Mouse (Mus musculus) bone marrow macrophage, adult 2 months (primary cell): ENCODE data around the gene Hrh2.

ENCODE experiments used
- CTCF ChIP-seq: IDR thresholded peaks from 2 replicates; pipeline ENCODE4 v1.5.1; 2012; ENCODE audit warnings: low read depth, mild to moderate bottlenecking, low read length, moderate library complexity
- POLR2A ChIP-seq: IDR thresholded peaks from 2 replicates; pipeline ENCODE4 v1.6.1; 2012; ENCODE audit warnings: mild to moderate bottlenecking, low read depth, low read length, borderline replicate concordance

DNA sequence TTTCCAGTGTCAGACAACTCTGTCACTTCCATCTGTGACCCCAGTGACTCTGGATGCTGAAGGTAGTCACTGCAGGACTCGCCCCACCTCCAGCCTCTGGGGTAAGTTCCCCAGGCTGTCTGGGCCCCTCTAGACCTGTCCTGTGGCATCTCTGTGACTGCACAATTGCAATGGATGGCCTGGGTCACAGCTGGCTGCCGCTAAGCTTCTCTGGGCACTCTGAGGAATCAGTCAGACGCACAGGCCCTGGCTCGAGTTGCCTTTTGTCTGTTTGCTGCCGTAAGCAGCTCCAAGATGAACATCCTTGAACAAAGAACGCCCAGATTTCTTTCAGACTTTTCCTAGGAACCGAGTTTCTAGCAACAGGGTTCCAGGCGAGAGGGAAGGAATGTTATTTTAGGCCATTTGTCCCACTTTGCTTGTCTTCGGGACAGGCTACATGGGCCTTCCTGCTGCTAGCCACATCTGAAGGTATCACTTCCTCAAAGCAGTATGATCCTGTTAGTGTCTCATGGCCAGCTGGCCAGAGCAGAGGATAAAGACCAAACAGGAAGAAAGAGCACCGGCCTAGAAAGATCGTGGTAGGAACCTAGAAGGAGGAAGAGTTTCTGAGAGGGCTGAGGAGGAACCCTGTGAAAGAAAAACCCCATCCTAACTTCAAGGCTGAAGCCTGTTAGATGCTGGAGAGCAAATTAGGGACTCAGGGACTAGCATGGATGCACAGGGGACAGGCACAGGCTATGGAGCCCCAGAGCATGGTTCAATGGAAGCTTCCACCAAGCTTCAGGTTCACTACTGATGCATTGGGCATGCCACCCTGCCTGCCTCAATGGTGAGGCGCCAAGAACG is 31.2 kb downstream of the Hrh2 start:
- TF ChIP-seq CTCF, result no peak
- TF ChIP-seq POLR2A, result no peak
